Mouse (Mus musculus) forebrain, embryonic 10.5 days (tissue): ENCODE data around the gene Slc12a3. TPM values are rescaled to one million over a fixed set of nuclear protein-coding genes. Genes with fewer than 3 reads are reported as not detected.

Experiments used
- DNase-seq: peaks from one replicate; pipeline ENCODE4 v3.0.0-alpha.2; 2017; ENCODE audit warnings: low spot score; ENCODE audit errors: extremely low spot score
- H3K27ac ChIP-seq: fragments of 300-500 bp; sonication (generic); 2 replicates; pipeline ENCODE4 v1.5.1; 2016; ENCODE audit warnings: mild to moderate bottlenecking
- H3K27me3 ChIP-seq: fragments of 300-500 bp; sonication (generic); 2 replicates; pipeline ENCODE4 v1.6.1; 2016; ENCODE audit warnings: mild to moderate bottlenecking; ENCODE audit not compliant: poor library complexity, severe bottlenecking
- H3K36me3 ChIP-seq: fragments of 300-500 bp; sonication (generic); replicated peaks from 2 replicates; pipeline ENCODE4 v1.6.1; 2016; ENCODE audit warnings: mild to moderate bottlenecking, moderate library complexity
- H3K4me1 ChIP-seq: fragments of 300-500 bp; sonication (generic); 2 replicates; pipeline ENCODE4 v1.6.1; 2016
- H3K4me3 ChIP-seq: fragments of 300-500 bp; sonication (generic); 2 replicates; pipeline ENCODE4 v1.5.1; 2016; ENCODE audit warnings: mild to moderate bottlenecking, moderate library complexity
- H3K9me3 ChIP-seq: fragments of 300-500 bp; sonication (generic); 2 replicates; pipeline ENCODE4 v1.6.1; 2016; ENCODE audit warnings: mild to moderate bottlenecking, moderate library complexity
- WGBS: fragments of 180-500 bp; shearing (Covaris S2); methylation state at CpG from one replicate; pipeline ENCODE4 v1.1.7; 2016; 5-methylcytosine and 5-hydroxymethylcytosine counted together
- polyA plus RNA-seq: library from polyadenylated mRNA; unstranded; fragments of >200 nt; fragmentation: Nextera tagmentation; extraction: Ambion mirVana; gene quantifications from 2 replicates; pipeline ENCODE4 v1.2.1, GENCODE M21; 2016

Slc12a3 gene
- polyA plus RNA-seq, 1 experiment from 2014 or later, result not detected

DNA sequence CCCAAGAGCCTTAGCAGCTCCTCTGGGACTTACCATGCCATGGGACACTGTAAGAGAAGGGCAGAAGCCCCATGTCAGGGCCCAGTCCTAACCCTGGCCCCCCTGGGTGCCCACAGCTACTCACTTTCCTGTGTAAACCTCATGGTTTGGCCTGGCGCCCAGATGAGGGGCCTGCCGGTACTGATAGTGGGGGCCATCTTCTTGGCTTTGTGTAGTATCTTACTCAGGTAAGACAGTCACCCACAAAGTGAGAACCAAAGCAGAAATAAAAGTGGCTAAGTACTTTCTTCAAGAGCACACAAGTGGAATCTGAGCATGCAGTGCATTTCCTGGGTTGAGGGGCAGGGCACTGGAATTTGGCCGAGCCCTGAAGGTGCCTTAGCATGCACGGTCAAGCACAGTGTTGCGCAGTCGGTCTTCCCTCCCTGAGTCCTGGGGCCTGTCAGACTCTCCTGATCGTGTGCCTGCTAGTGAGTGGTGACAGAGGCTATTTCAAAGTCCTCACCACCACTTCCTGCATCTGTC lies 21.9 kb upstream of the Slc12a3 start:
- DNase-seq, result no peak
- H3K4me3 ChIP-seq, result no peak overlapping the region
- no peak overlapping the region for H3K27ac ChIP-seq
- H3K36me3 ChIP-seq, result peaks cover 96% of the 10 kb centered on the region
- H3K9me3 ChIP-seq, result no peaks in the 10 kb centered on the region
- WGBS, result 84% methylated on average over 7 of the region's 7 CpGs
- H3K4me1 ChIP-seq, result no peaks in the 10 kb centered on the region
- no peaks in the 10 kb centered on the region for H3K27me3 ChIP-seq

- H3K27me3 ChIP-seq, result no peaks in the 10 kb centered on the region
- no peaks in the 10 kb centered on the region for H3K4me1 ChIP-seq
- 93% methylated on average over 9 of the region's 9 CpGs for WGBS
- peaks cover 96% of the 10 kb centered on the region for H3K36me3 ChIP-seq
- H3K27ac ChIP-seq, result no peak overlapping the region
- no peak overlapping the region for H3K4me3 ChIP-seq
- DNase-seq, result no peak
- H3K9me3 ChIP-seq, result no peaks in the 10 kb centered on the region
Observed at GRCm38 (mm10) chr8:94307652-94308051, 21.3 kb upstream of the Slc12a3 start.

DNA sequence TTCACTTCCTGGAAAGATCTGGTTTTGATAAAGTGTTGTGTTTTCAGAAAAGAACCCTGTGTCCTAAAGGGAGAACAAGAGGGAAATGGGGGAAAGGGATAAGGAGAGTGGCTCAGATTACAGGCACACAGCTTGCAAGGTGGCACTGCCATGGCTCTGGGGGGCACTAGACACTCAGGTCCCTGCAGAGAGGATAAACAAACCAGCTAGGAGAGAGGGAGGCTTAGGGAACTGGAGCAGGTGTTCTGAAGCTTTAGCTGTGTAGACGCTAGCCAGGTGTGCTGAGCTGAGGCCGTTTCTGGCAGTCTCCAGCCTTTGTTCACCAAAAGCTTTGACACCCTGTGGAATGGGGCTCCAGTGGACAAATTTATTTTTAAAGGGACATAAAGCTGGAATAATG lies 14.9 kb upstream of the Slc12a3 start:
- WGBS, result 91% methylated on average over 2 of the region's 2 CpGs
- no peak overlapping the region for H3K4me3 ChIP-seq
- H3K27me3 ChIP-seq, result no peaks in the 10 kb centered on the region
- H3K27ac ChIP-seq, result no peak overlapping the region
- H3K36me3 ChIP-seq, result peaks cover 73% of the 10 kb centered on the region
- H3K4me1 ChIP-seq, result no peaks in the 10 kb centered on the region
- DNase-seq, result no peak
- no peaks in the 10 kb centered on the region for H3K9me3 ChIP-seq

- Histone ChIP-seq H3K4me1 (peaks cover 4% of the 10 kb centered on the region; the same call in 1 of the 2 replicates), H3K27ac (no peak overlapping the region), H3K36me3 (peaks cover 44% of the 10 kb centered on the region), H3K4me3 (no peak overlapping the region), H3K9me3 (no peaks in the 10 kb centered on the region), H3K27me3 (no peaks in the 10 kb centered on the region)
- DNase-seq, result no peak
- 91% methylated on average over 2 of the region's 2 CpGs for WGBS
Observed at GRCm38 (mm10) chr8:94317249-94317648, 11.8 kb upstream of the Slc12a3 start.

DNA sequence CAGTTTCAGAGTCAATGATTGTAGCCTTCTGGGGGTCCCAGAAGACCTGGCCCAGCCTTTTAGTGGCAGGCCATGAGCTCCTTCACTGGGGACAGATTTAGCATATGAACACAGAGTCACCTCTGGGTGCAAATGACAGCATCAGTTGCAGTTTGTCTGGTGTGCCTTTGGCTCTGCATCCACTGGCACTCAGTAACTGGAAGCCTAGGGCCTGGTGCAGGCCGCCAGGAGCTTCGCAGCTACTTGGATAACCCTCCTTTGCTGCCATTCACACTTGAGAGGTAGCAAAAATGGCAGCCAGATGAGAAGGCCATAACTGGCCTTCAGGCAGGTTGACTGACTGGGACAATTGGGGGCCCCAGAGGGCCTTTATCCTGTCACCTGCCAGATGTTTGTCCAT lies 11.3 kb upstream of the Slc12a3 start:
- peaks cover 39% of the 10 kb centered on the region for H3K36me3 ChIP-seq
- DNase-seq, result no peak
- H3K9me3 ChIP-seq, result no peaks in the 10 kb centered on the region
- H3K4me1 ChIP-seq, result peaks cover 4% of the 10 kb centered on the region; the same call in 1 of the 2 replicates
- no peak overlapping the region for H3K27ac ChIP-seq
- no peaks in the 10 kb centered on the region for H3K27me3 ChIP-seq
- H3K4me3 ChIP-seq, result no peak overlapping the region
- 97% methylated on average over 2 of the region's 2 CpGs for WGBS

DNA sequence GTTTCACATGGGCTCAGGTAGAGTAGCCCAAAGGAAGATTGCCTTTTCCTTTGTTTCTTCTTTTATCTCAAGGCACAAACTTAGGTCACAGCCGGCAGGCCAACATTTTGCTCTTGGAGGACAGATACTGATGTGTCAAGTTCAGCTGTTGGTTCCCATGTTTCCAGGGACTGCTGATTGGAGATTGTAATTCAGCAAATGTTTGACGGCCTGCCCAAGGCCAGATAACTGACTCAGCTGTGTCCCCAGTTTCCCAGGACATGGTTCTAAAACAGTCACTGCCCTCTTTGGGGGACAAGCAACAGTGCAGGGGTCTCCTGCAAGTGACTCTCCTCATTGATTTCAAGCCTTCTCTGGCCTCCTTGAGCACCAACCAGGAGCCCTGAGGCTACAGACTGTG lies 9.0 kb upstream of the Slc12a3 start:
- DNase-seq, result no peak
- Histone ChIP-seq H3K4me1 (peaks cover 11% of the 10 kb centered on the region), H3K27ac (no peak overlapping the region), H3K27me3 (no peaks in the 10 kb centered on the region), H3K9me3 (no peaks in the 10 kb centered on the region), H3K36me3 (peaks cover 23% of the 10 kb centered on the region), H3K4me3 (no peak overlapping the region)
- 93% methylated on average over 2 of the region's 2 CpGs for WGBS

- H3K36me3 ChIP-seq, result peaks cover 10% of the 10 kb centered on the region; the same call in 1 of the 2 replicates
- H3K4me3 ChIP-seq, result no peak overlapping the region
- DNase-seq, result no peak
- H3K9me3 ChIP-seq, result no peaks in the 10 kb centered on the region
- 62% methylated on average over 4 of the region's 4 CpGs for WGBS
- 0 out of 2 replicates have a peak overlapping the region, but pooled peaks have one; percentile 5 for H3K27ac ChIP-seq
- H3K27me3 ChIP-seq, result no peaks in the 10 kb centered on the region
- peaks cover 11% of the 10 kb centered on the region for H3K4me1 ChIP-seq
Observed at GRCm38 (mm10) chr8:94322083-94322482, 6.9 kb upstream of the Slc12a3 start.

DNA sequence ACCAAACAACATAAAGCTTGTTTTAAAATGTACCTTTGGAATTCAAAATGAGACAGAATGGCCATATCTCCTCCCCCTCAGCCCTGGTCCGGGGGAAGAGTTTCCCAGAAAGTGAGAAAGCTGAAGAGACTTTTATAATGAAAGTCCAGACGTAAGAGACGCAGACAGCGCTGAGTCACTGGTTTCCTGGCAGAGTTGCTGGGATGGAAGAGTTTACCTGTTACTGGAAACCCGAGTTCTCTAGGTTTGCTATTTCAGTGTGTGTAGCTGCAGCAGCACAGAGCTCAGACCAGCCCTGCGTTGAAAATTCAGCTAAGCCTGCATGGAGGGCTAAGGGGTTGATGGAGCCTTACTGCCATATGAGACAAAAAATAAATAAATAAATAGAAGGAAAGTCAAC lies 6.0 kb upstream of the Slc12a3 start:
- DNase-seq, result no peak
- Histone ChIP-seq H3K4me1 (peaks cover 11% of the 10 kb centered on the region), H3K27me3 (no peaks in the 10 kb centered on the region), H3K36me3 (0 out of 2 replicates have a peak, but pooled peaks cover 3% of the 10 kb centered on the region), H3K9me3 (no peaks in the 10 kb centered on the region), H3K4me3 (no peak overlapping the region), H3K27ac (no peak overlapping the region)
- WGBS, result 89% methylated on average over 6 of the region's 6 CpGs

DNA sequence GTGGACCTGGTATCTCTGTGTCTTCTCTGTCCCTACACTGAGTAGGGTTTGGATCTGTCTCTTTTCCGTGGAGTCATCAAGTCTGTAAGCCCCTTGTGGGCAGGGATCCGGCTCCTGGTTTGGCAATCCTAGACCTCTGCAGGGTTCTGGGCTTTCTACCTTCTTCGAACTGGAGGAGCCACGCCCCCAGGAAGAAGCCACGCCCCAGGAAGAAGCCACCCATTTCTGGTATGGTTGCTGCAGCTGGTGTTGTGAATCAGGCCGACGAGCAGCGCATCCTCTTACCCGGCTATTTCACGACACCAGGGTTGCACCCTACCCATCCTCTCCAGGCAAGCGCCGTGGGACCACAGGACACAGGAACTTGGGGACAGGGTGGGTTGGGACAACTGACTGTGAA lies 4.9 kb upstream of the Slc12a3 start:
- no peaks in the 10 kb centered on the region for H3K9me3 ChIP-seq
- 69% methylated on average over 12 of the region's 12 CpGs for WGBS
- H3K27ac ChIP-seq, result no peak overlapping the region
- no peaks in the 10 kb centered on the region for H3K36me3 ChIP-seq
- H3K4me1 ChIP-seq, result peaks cover 11% of the 10 kb centered on the region
- no peaks in the 10 kb centered on the region for H3K27me3 ChIP-seq
- DNase-seq, result no peak
- no peak overlapping the region for H3K4me3 ChIP-seq

- H3K4me3 ChIP-seq, result no peak overlapping the region
- peaks cover 11% of the 10 kb centered on the region for H3K4me1 ChIP-seq
- no peak overlapping the region for H3K27ac ChIP-seq
- WGBS, result 83% methylated on average over 4 of the region's 4 CpGs
- no peak for DNase-seq
- H3K36me3 ChIP-seq, result no peaks in the 10 kb centered on the region
- no peaks in the 10 kb centered on the region for H3K27me3 ChIP-seq
- H3K9me3 ChIP-seq, result no peaks in the 10 kb centered on the region
Observed at GRCm38 (mm10) chr8:94326016-94326415, 3.0 kb upstream of the Slc12a3 start.

DNA sequence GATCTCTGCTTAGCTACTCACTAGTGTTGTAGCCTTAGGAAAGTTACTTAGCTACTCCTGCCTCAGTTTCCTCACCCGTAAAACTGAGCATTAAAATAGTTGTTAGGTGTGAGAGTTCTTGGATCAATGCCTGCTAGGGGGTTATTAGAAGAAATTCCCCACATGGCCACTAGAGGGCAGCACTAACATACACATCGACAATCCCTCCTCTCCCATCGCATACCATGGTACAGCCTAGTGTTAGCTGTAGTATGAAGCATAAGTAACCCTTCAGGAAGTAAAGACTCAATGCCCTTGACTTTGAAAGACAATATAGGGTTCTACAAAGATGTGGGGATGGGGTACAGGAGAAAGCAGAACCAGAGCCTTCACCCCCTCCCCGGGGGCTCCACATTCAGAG lies 1.7 kb downstream of the Slc12a3 start:
- H3K9me3 ChIP-seq, result no peaks in the 10 kb centered on the region
- no peaks in the 10 kb centered on the region for H3K27me3 ChIP-seq
- DNase-seq, result peak; percentile 68
- no peak overlapping the region for H3K27ac ChIP-seq
- H3K4me1 ChIP-seq, result no peaks in the 10 kb centered on the region
- H3K4me3 ChIP-seq, result no peak overlapping the region
- 32% methylated on average over 4 of the region's 4 CpGs for WGBS
- H3K36me3 ChIP-seq, result no peaks in the 10 kb centered on the region

- Histone ChIP-seq H3K27ac (no peak overlapping the region), H3K9me3 (no peaks in the 10 kb centered on the region), H3K4me1 (no peaks in the 10 kb centered on the region), H3K27me3 (no peaks in the 10 kb centered on the region), H3K36me3 (no peaks in the 10 kb centered on the region), H3K4me3 (no peak overlapping the region)
- no peak for DNase-seq
- 56% methylated on average over 5 of the region's 5 CpGs for WGBS
Observed at GRCm38 (mm10) chr8:94333345-94333744, 4.3 kb downstream of the Slc12a3 start.

GRCm38 (mm10) chr8:94337559-94337958 lies 8.6 kb downstream of the Slc12a3 start:
- Histone ChIP-seq H3K36me3 (no peaks in the 10 kb centered on the region), H3K27ac (no peak overlapping the region), H3K4me3 (no peak overlapping the region), H3K9me3 (no peaks in the 10 kb centered on the region), H3K27me3 (no peaks in the 10 kb centered on the region), H3K4me1 (no peaks in the 10 kb centered on the region)
- DNase-seq, result no peak
- 86% methylated on average over 8 of the region's 8 CpGs for WGBS

DNA sequence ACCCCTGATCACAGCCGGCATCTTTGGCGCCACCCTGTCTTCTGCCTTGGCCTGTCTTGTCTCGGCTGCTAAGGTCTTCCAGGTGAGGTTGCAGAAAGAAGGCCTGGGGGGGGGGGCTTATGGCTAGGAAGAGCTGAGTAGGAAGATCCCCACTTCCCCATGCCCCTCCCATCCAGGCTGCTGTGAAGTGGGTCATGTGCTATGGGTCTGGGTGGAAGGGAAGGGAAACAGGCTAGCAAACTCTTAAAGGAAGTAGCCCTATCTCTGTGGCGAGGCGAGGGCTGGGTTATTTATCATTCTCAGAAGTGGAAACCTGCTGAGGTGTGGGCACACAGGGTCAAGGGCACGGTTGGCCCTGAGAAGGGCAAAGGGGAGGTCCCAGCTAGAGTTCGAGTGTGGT lies 11.8 kb downstream of the Slc12a3 start:
- Histone ChIP-seq H3K4me3 (no peak overlapping the region), H3K27me3 (no peaks in the 10 kb centered on the region), H3K4me1 (no peaks in the 10 kb centered on the region), H3K27ac (no peak overlapping the region), H3K36me3 (no peaks in the 10 kb centered on the region), H3K9me3 (no peaks in the 10 kb centered on the region)
- DNase-seq, result no peak
- 88% methylated on average over 7 of the region's 7 CpGs for WGBS
